Mouse (Mus musculus): Measurements from ENCODE around the gene Pcnx3.

DNA sequence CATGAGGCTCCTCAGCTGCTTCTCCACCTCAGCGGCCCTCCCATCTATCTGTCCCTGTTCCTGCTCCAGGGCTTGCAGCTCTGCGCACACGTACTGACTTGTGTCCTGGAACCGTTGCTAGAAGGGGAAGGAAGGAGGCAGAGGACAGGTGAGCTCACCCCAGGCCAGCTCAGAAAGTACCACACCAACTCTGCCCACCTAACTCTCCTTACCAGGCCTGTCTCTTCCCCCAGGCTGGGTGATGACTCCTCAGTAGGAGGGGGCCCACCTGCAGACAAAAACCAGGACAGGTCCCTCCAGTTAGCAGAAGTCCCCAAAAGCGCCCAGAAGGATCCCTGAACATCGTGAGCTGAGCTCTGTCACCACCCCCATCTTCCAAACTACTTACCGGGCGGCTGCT, 21.9 kb upstream of the Pcnx3 start:
- TF ChIP-seq CTCF (IDR thresholded peaks at IDR 0.05; ENCODE audit: borderline replicate concordance, extremely low read depth, insufficient read depth, insufficient read length) (no peak), POLR2A (IDR thresholded peaks at IDR 0.05; ENCODE audit: borderline replicate concordance, extremely low read depth, insufficient read depth, insufficient read length, poor library complexity, severe bottlenecking) (no peak)
